Mouse (Mus musculus): Measurements from ENCODE around the gene Kif1b. TPM values are rescaled to one million over a fixed set of nuclear protein-coding genes. Genes with fewer than 3 reads are reported as not detected.
A peak's percentile ranks its signal among the peaks of the same experiment; 100 is the strongest.

Kif1b gene
- polyA plus RNA-seq, 1 experiment from 2014 or later: 141 TPM

GRCm38 (mm10) chr4:149311996-149312395, 4.5 kb upstream of the Kif1b start:
- H3K36me3 ChIP-seq: no peaks in the 10 kb centered on the region
- no peaks in the 10 kb centered on the region for H3K9me3 ChIP-seq
- no peak overlapping the region for H3K27ac ChIP-seq (replicated peaks)
- H3K4me1 ChIP-seq: peaks cover 16% of the 10 kb centered on the region
- no peaks in the 10 kb centered on the region for H3K27me3 ChIP-seq
- WGBS: 89% methylated on average over 5 of the region's 5 CpGs
- H3K9ac ChIP-seq (replicated peaks): no peak overlapping the region
- ATAC-seq (ENCODE audit: low FRiP score, low read depth): no peak
- no peak overlapping the region for H3K4me3 ChIP-seq
- H3K4me2 ChIP-seq (replicated peaks): no peak overlapping the region

- WGBS: 27% methylated on average over 3 of the region's 3 CpGs
- Histone ChIP-seq H3K36me3 (no peaks in the 10 kb centered on the region), H3K4me2 (replicated peaks) (peak overlapping the region; percentile 61), H3K27ac (replicated peaks) (peak overlapping the region; percentile 99), H3K4me1 (peaks cover 42% of the 10 kb centered on the region), H3K9ac (replicated peaks) (peak overlapping the region; percentile 99), H3K4me3 (peak overlapping the region; percentile 100), H3K27me3 (no peaks in the 10 kb centered on the region), H3K9me3 (no peaks in the 10 kb centered on the region)
- ATAC-seq (ENCODE audit: low FRiP score, low read depth): no peak
Observed at GRCm38 (mm10) chr4:149308491-149308820, 963 bp upstream of the Kif1b start.

- peaks cover 54% of the 10 kb centered on the region for H3K4me1 ChIP-seq
- H3K4me2 ChIP-seq (replicated peaks): peak overlapping the region; percentile 82
- no peaks in the 10 kb centered on the region for H3K9me3 ChIP-seq
- peak overlapping the region; percentile 99 for H3K9ac ChIP-seq (replicated peaks)
- H3K27me3 ChIP-seq: no peaks in the 10 kb centered on the region
- H3K4me3 ChIP-seq: peak overlapping the region; percentile 100
- peak overlapping the region; percentile 99 for H3K27ac ChIP-seq (replicated peaks)
- peak; percentile 64 for ATAC-seq (ENCODE audit: low FRiP score, low read depth)
- under 1% methylated on average over 82 of the region's 83 CpGs for WGBS
- H3K36me3 ChIP-seq: no peaks in the 10 kb centered on the region
Observed at GRCm38 (mm10) chr4:149306712-149307595, 539 bp downstream of the Kif1b start.

- no peak for ATAC-seq (ENCODE audit: low FRiP score, low read depth)
- Histone ChIP-seq H3K9ac (replicated peaks) (peak overlapping the region; percentile 99), H3K27ac (replicated peaks) (peak overlapping the region; percentile 99), H3K4me3 (peak overlapping the region; percentile 100), H3K4me2 (replicated peaks) (peak overlapping the region; percentile 82), H3K9me3 (no peaks in the 10 kb centered on the region), H3K4me1 (peaks cover 61% of the 10 kb centered on the region), H3K36me3 (no peaks in the 10 kb centered on the region), H3K27me3 (no peaks in the 10 kb centered on the region)
- 33% methylated on average over 14 of the region's 14 CpGs for WGBS
Observed at GRCm38 (mm10) chr4:149305761-149306711, 1.5 kb downstream of the Kif1b start.

GRCm38 (mm10) chr4:149304466-149304865, 3.0 kb downstream of the Kif1b start:
- 89% methylated on average over 1 of the region's 1 CpGs for WGBS
- Histone ChIP-seq H3K4me1 (peaks cover 58% of the 10 kb centered on the region), H3K9ac (replicated peaks) (0 out of 2 replicates have a peak overlapping the region, but pooled peaks have one; percentile 6), H3K4me3 (no peak overlapping the region), H3K9me3 (no peaks in the 10 kb centered on the region), H3K27me3 (no peaks in the 10 kb centered on the region), H3K36me3 (no peaks in the 10 kb centered on the region), H3K4me2 (replicated peaks) (peak overlapping the region; percentile 22), H3K27ac (replicated peaks) (no peak overlapping the region)
- no peak for ATAC-seq (ENCODE audit: low FRiP score, low read depth)

- H3K36me3 ChIP-seq: no peaks in the 10 kb centered on the region
- H3K4me3 ChIP-seq: no peak overlapping the region
- no peak for ATAC-seq (ENCODE audit: low FRiP score, low read depth)
- no peaks in the 10 kb centered on the region for H3K27me3 ChIP-seq
- 0 out of 2 replicates have a peak overlapping the region, but pooled peaks have one; percentile 9 for H3K4me2 ChIP-seq (replicated peaks)
- no peaks in the 10 kb centered on the region for H3K9me3 ChIP-seq
- WGBS: 61% methylated on average over 5 of the region's 5 CpGs
- no peak overlapping the region for H3K27ac ChIP-seq (replicated peaks)
- peaks cover 48% of the 10 kb centered on the region for H3K4me1 ChIP-seq
- no peak overlapping the region for H3K9ac ChIP-seq (replicated peaks)
Observed at GRCm38 (mm10) chr4:149303502-149303901, 4.0 kb downstream of the Kif1b start.

GRCm38 (mm10) chr4:149302751-149303150, 4.7 kb downstream of the Kif1b start:
- Histone ChIP-seq H3K9ac (replicated peaks) (no peak overlapping the region), H3K4me3 (no peak overlapping the region), H3K36me3 (no peaks in the 10 kb centered on the region), H3K27ac (replicated peaks) (no peak overlapping the region), H3K4me2 (replicated peaks) (no peak overlapping the region; the same call in 1 of the 2 replicates), H3K27me3 (no peaks in the 10 kb centered on the region), H3K4me1 (peaks cover 45% of the 10 kb centered on the region), H3K9me3 (no peaks in the 10 kb centered on the region)
- no peak for ATAC-seq (ENCODE audit: low FRiP score, low read depth)
- 83% methylated on average over 5 of the region's 5 CpGs for WGBS

GRCm38 (mm10) chr4:149302136-149302535, 5.4 kb downstream of the Kif1b start:
- Histone ChIP-seq H3K4me2 (replicated peaks) (no peak overlapping the region), H3K36me3 (no peaks in the 10 kb centered on the region), H3K4me3 (no peak overlapping the region), H3K27me3 (no peaks in the 10 kb centered on the region), H3K4me1 (peaks cover 48% of the 10 kb centered on the region), H3K27ac (replicated peaks) (no peak overlapping the region), H3K9ac (replicated peaks) (no peak overlapping the region), H3K9me3 (no peaks in the 10 kb centered on the region)
- 52% methylated on average over 3 of the region's 3 CpGs for WGBS
- ATAC-seq (ENCODE audit: low FRiP score, low read depth): no peak

GRCm38 (mm10) chr4:149296501-149296900, 11.0 kb downstream of the Kif1b start:
- Histone ChIP-seq H3K36me3 (peaks cover 6% of the 10 kb centered on the region; the same call in 1 of the 2 replicates), H3K4me3 (no peak overlapping the region), H3K9me3 (no peaks in the 10 kb centered on the region), H3K9ac (replicated peaks) (no peak overlapping the region), H3K4me2 (replicated peaks) (no peak overlapping the region), H3K27ac (replicated peaks) (no peak overlapping the region), H3K4me1 (peaks cover 16% of the 10 kb centered on the region), H3K27me3 (no peaks in the 10 kb centered on the region)
- no peak for ATAC-seq (ENCODE audit: low FRiP score, low read depth)
- 92% methylated on average over 2 of the region's 2 CpGs for WGBS

GRCm38 (mm10) chr4:149292984-149293383, 14.5 kb downstream of the Kif1b start:
- Histone ChIP-seq H3K4me2 (replicated peaks) (no peak overlapping the region), H3K9ac (replicated peaks) (no peak overlapping the region), H3K4me1 (peaks cover 13% of the 10 kb centered on the region), H3K36me3 (peaks cover 32% of the 10 kb centered on the region), H3K9me3 (no peaks in the 10 kb centered on the region), H3K4me3 (no peak overlapping the region), H3K27ac (replicated peaks) (no peak overlapping the region), H3K27me3 (no peaks in the 10 kb centered on the region)
- 87% methylated on average over 5 of the region's 5 CpGs for WGBS
- ATAC-seq (ENCODE audit: low FRiP score, low read depth): no peak

GRCm38 (mm10) chr4:149291061-149291460, 16.4 kb downstream of the Kif1b start:
- peaks cover 14% of the 10 kb centered on the region for H3K4me1 ChIP-seq
- 86% methylated on average over 9 of the region's 9 CpGs for WGBS
- H3K27me3 ChIP-seq: no peaks in the 10 kb centered on the region
- H3K36me3 ChIP-seq: peaks cover 39% of the 10 kb centered on the region
- H3K9ac ChIP-seq (replicated peaks): no peak overlapping the region
- H3K4me2 ChIP-seq (replicated peaks): no peak overlapping the region
- H3K9me3 ChIP-seq: no peaks in the 10 kb centered on the region
- ATAC-seq (ENCODE audit: low FRiP score, low read depth): no peak
- no peak overlapping the region for H3K27ac ChIP-seq (replicated peaks)
- H3K4me3 ChIP-seq: no peak overlapping the region

Data from midbrain, embryonic 12.5 days (tissue).